ENCODE assay signal across 30 mouse cellular contexts in the genomic region with DNA sequence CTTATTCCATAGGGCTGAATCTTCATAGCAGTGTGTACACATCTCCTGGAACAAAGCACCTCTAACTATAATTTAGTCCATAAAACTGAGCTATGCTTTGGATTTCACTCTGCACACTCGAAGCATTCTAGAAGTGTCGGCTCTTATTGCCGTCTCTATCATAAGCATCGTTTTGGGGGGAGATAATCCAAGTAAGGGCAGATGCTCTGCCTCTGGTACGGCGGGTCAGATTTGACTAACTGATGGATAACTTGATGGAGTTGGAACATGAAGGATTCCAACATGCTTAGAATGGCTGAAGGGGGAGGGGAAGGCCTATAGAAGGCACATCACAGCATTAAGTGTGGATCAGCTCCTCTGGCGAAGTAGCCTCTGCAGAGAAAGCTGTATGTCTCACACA.
"Had no signal": no experiment of that assay in that cellular context is flagged by ENCODE, and none has a peak within 500 bp of the region (broad histone marks: within the 10 kb centered on the region; RNA-seq: fewer than 3 reads in every experiment).

No protein-coding gene starts in this region.

- H3K4me2 ChIP-seq: limb, embryonic 12.5 days; limb, embryonic 13.5 days; limb, embryonic 15.5 days; liver, embryonic 11.5 days; liver, embryonic 12.5 days; liver, embryonic 13.5 days; liver, embryonic 15.5 days; lung, embryonic 14.5 days; lung, embryonic 15.5 days; midbrain, embryonic 12.5 days; midbrain, embryonic 13.5 days; midbrain, embryonic 15.5 days; neural tube, embryonic 12.5 days had no signal

- H3K36me3 ChIP-seq: limb, embryonic 10.5 days; limb, embryonic 12.5 days; limb, embryonic 13.5 days; limb, embryonic 15.5 days; liver, embryonic 12.5 days; liver, embryonic 13.5 days; liver, embryonic 15.5 days; lung, embryonic 15.5 days; midbrain, embryonic 10.5 days; midbrain, embryonic 12.5 days; midbrain, embryonic 13.5 days; midbrain, embryonic 15.5 days; neural tube, embryonic 12.5 days had no signal

- H3K27me3 ChIP-seq: limb, embryonic 12.5 days; limb, embryonic 13.5 days; limb, embryonic 15.5 days; liver, embryonic 12.5 days; liver, embryonic 13.5 days; liver, embryonic 15.5 days; lung, embryonic 15.5 days; megakaryocyte, embryonic 14.5 days; midbrain, embryonic 12.5 days; midbrain, embryonic 13.5 days; midbrain, embryonic 15.5 days; neural tube, embryonic 12.5 days had no signal

- H3K4me1 ChIP-seq: limb, embryonic 10.5 days; liver, embryonic 12.5 days; liver, embryonic 15.5 days; midbrain, embryonic 10.5 days; midbrain, embryonic 12.5 days; midbrain, embryonic 13.5 days; midbrain, embryonic 15.5 days; neural tube, embryonic 12.5 days had no signal

- DNase-seq: left cerebral cortex, postnatal 4 days; liver; liver, embryonic 13.5 days; liver, postnatal 0 days; lung, adult 18-20 months; lung, adult 2 months; lung, embryonic 14.5 days; lung, postnatal 10 days; lung, postnatal 14 days; lung, postnatal 36 days; lung, postnatal 4 days had no signal

- H3K9ac ChIP-seq: limb, embryonic 12.5 days; limb, embryonic 13.5 days; limb, embryonic 15.5 days; liver, embryonic 12.5 days; liver, embryonic 13.5 days; liver, embryonic 14.5 days; liver, embryonic 15.5 days; liver, postnatal 0 days; lung, embryonic 14.5 days; lung, embryonic 15.5 days; midbrain, embryonic 12.5 days; midbrain, embryonic 13.5 days; midbrain, embryonic 15.5 days; neural tube, embryonic 12.5 days had no signal

- ATAC-seq: liver, embryonic 12.5 days; liver, postnatal 0 days; lung, postnatal 0 days; midbrain, embryonic 13.5 days; midbrain, embryonic 15.5 days; midbrain, embryonic 16.5 days had no signal

- H3K4me3 ChIP-seq: limb, embryonic 10.5 days; limb, embryonic 12.5 days; limb, embryonic 13.5 days; limb, embryonic 15.5 days; liver, embryonic 12.5 days; liver, embryonic 13.5 days; liver, embryonic 15.5 days; lung, embryonic 15.5 days; megakaryocyte, embryonic 14.5 days; midbrain, embryonic 10.5 days; midbrain, embryonic 12.5 days; midbrain, embryonic 13.5 days; midbrain, embryonic 15.5 days; myocyte; neural tube, embryonic 12.5 days had no signal

- H3K9me3 ChIP-seq: limb, embryonic 10.5 days; limb, embryonic 12.5 days; limb, embryonic 13.5 days; limb, embryonic 15.5 days; liver, embryonic 12.5 days; liver, embryonic 13.5 days; liver, embryonic 15.5 days; lung, embryonic 15.5 days; megakaryocyte, embryonic 14.5 days; midbrain, embryonic 10.5 days; midbrain, embryonic 12.5 days; midbrain, embryonic 13.5 days; midbrain, embryonic 15.5 days; neural tube, embryonic 12.5 days had no signal

- H3K27ac ChIP-seq: limb, embryonic 10.5 days; limb, embryonic 12.5 days; limb, embryonic 13.5 days; limb, embryonic 15.5 days; liver, embryonic 12.5 days; liver, embryonic 13.5 days; liver, embryonic 14.5 days; liver, embryonic 15.5 days; lung, embryonic 15.5 days; macrophage; midbrain, embryonic 10.5 days; midbrain, embryonic 12.5 days; midbrain, embryonic 13.5 days; midbrain, embryonic 15.5 days; neural tube, embryonic 12.5 days had no signal
